Mouse (Mus musculus) frontal cortex, adult 2 months (tissue): Measurements from ENCODE around the gene Olfr1410. TPM values are rescaled to one million over a fixed set of nuclear protein-coding genes. Genes with fewer than 3 reads are reported as not detected.
A peak's percentile ranks its signal among the peaks of the same experiment; 100 is the strongest.

Experiments
- DNase-seq, 2 experiments: peaks; one replicate each; pipeline ENCODE4 v3.0.0; 2022; ENCODE audit warnings: low spot score in 1 of 2; ENCODE audit errors: extremely low spot score in 1 of 2
- polyA plus RNA-seq: library from polyadenylated mRNA; depleted of rRNA; stranded (reverse); fragments of >200 nt; gene quantifications from 2 replicates; pipeline ENCODE4 v1.2.3, GENCODE M21; 2012; rRNA removed

Gene Olfr1410
- polyA plus RNA-seq, 1 experiment: not detected

DNA sequence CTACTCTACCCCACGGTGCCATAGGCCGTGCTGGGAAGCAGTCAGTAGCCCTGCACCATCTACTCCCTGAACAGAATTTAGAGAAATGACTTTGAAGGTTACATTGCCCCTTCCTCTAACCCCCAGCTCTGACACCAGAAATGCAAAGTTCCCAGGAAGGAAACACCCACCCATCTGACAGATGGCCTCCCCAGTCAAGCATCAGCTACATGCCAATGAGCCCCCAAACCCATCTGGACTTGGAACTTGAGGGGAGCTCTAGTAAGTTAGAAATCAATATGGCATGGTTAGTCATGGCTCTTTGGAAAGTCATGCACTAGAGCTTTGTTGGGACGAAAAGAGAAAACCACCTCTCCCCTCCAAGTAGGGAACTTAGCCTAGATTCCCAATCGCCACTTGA lies 33.2 kb downstream of the Olfr1410 start:
- no peak for DNase-seq

DNA sequence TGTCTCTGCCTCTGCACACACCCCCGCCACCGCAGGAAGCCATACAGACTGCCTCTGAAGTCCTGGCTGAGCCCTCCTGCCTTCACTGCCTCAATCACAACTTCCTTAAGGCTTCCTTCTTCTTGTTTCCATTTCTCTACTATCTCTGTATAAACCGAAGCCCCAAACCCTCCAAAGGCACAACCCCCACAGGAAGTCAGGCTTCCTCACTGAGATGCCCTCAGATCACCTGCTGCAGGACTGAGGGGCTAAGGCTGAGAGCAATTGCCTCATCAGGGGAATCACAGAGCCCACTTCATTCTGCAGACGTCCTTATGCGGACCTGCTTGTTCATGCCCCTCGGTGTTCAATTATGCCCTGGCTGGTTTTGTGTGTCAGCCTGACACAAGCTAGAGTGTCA lies 34.8 kb downstream of the Olfr1410 start:
- no peak for DNase-seq

DNA sequence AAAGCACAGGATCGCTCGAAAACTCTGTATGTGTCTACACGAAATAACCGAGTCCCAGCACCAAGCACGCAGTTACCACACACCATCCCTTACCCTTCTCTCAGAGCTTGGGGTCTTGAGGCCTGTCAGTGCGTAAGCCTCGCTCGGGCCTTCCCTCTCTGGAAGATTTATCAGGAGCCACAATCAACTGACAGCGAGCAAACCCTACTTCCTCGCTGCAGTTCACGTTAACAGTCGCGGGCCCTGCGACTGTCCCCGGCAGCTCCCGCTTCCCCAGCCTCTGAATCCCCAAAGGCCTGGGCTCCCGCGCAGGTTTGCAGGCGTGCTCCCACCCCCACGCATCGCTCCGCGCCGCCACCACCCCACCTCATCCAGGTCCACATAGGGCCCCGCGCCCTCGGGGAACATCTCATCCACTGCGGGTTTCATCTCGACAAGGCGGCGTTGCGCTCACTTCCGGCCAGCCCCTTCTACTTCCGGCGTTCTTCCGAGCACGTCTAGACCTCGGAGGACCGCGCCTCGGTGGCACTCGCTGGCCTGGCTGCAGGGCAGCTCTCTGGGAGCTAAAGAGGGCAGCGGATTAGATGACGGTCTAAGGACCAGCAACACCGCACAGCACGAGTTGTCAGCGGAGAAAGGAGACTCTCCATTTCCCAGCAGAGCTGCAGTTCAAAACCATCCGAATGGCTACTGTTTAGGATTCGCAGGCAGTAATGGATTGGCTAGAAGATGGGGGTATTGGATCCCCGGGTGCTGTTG lies 36.1 kb downstream of the Olfr1410 start, which contains the start of gene Cops9:
Gene Cops9, minus strand, starts transcription at position 472 of the 759 bp plus-strand sequence.
- peak; percentile 79 to 93 for DNase-seq

DNA sequence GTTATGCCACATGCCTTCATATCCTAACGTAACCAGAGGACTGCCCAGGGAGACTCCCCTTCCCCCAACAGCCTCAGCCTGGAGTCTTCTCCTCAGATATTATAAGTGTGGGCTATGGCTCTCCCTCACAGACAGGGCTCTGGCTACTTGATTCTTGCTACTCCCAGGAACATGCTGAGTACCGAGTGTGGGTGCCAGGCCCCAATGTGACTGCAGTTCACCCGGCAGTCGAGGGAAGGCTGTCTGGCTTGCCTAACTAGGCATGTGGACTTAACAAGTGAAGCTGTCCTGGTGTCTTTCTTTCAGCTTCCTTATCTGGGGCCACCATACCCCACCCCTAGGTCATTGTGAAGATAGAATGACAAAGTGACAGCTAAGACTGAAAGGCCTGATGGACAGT lies 38.1 kb downstream of the Olfr1410 start:
- no peak for DNase-seq

DNA sequence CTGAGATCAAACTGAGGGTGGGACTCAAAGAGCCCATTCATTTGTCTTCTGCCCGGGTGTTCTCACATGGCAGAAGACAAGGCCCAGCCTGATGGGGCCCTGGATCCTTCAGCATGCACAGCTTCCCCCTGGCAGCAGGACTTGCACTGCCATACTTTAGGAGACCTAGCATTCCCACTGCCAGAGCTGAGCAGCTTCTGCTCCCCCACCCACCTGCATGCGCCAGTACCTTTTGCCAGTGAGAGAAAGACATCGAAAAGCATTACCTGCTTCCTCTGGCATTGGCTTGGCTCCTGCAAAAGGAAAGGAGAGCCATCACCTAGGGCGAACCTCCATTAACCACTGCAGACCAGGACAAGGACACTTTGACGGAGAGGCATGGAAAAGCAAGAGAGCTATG lies 39.3 kb downstream of the Olfr1410 start:
- DNase-seq: no peak

DNA sequence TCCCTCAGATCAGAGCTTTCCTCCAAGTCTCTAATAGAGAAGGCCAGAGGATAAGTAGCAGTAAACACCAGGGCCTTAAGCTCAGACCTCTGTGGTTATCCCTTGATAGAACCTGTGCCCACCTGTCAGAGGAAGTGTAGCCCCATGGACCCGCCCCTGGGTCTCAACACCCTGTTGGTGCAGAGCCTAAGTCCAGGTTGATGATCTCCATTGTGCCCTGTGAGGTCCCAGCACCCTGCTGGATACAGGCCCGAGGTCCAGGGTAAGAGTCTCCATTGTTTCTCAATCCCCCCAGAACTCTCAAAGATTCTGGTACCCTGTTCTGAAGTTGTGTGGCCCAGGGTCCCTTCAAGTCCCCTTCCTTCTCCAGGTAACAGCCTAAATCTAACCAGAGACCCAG lies 40.5 kb downstream of the Olfr1410 start:
- no peak for DNase-seq

DNA sequence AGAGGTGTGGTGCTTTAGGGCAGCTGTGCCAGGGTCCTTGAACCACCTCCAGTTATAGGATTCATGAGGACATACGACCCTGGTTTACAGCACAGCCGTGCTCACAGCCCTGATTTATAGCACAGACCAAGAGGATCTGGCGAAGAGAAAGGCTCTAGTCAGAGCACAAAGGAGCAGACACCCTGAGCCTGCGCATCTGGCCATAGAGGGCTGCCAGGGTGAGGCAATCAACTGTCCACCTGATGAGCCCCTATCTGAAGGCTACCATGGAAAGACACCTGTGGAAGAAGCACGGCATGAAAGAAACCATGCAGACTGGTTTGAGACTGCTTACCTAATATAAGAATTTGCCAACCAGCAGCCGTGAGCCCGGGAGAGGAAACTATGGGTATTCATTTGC lies 41.0 kb downstream of the Olfr1410 start:
- DNase-seq: no peak

DNA sequence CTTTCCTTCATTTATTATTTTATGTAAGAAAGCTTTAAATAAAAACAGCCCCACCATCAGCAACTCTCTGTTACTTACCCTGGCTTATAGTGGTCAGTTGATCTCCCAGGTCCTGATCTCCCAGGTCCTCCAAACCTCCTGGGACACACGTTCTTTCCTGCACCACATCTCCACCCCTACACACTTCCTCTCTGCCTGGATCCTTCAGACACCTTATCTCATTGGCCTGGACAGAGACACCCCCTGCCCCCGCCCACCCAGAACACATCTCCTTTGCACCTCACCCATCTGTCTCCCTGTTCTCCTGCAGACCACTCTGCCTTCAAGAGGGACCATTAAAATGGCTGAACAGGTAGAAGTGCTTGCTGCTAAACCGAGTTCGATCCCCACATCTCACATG lies 41.4 kb downstream of the Olfr1410 start:
- DNase-seq: no peak

DNA sequence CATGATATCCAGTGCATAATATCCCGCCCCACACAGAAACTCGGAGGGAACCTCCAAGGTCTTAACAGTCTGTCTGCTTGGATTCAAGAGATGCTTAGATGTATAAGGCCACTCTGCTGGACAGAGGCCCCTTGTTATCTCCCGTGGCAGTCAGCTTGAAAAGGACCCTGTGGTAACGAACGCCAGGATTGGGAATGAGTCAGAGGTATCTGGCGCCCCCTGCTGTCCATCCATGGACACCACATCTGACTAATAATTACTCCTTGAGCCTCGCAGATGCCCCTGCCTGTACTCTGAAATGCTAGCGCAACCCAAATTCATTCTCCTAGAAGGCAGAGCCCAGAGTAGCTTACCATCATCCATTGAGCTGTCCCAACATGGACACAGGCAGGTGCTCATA lies 42.2 kb downstream of the Olfr1410 start:
- peak in 1 of 2 experiments; percentile 85 for DNase-seq

DNA sequence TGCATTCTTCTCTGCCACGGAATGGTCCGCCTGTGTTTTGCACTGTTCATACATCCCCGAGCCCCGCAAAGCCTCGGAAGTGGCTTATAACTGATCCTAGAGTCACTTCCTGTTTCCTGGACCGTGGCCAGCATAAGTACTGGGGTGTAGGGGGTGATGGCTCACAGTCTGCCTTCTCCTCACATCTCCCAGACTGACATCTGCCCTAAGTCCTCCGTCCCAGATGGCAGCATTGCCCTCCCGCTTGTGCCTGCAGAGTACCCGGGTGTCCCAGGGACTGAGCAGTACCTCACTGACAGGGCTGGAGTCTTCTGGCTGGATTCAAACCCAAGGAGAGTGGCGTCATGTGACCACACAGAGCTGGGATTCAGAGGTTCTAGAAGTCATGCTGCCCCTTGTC lies 42.6 kb downstream of the Olfr1410 start:
- DNase-seq: no peak

DNA sequence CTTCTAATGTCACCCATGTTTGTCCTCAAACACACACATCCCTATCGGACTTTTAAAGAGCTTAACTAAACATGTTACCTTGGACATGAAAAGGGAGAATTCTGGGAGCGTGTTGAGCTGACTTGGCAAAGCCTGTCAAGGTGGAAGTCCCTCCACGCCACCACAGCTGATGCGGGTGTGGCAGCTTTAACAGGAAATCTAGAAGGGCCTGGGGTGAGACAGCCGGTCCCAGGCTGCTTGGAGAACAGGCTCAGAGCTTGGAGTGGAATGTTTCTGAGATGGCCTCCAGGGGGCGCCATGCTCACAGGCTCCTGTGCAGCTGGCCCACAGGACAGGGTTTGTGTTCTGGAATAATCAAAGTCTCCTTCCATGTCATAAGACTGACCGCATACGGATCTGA lies 43.1 kb downstream of the Olfr1410 start, which contains the start of gene Otos:
Gene Otos, minus strand, starts transcription at position 169 of the 400 bp plus-strand sequence.
- peak; percentile 41 to 86 for DNase-seq

DNA sequence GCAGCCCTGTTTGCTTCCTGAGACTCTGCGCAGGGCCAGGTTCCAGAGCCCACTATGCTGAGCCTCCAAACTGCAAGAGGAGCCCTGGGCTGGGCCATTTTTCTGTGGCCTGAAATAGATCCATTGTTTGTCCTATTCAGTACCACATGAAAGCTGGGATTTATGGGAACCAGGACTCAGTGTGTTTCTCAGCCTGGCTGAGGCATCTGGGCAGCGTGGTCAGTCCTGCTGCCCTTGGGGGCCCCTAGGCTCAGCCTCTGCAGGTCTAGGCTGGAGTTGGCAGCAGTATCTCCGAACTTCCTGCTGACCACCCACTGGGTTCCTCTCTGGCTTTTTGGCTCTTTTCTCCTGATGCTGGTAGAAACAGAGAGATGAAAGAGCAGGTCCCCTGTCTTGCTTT lies 45.9 kb downstream of the Olfr1410 start:
- no peak for DNase-seq

DNA sequence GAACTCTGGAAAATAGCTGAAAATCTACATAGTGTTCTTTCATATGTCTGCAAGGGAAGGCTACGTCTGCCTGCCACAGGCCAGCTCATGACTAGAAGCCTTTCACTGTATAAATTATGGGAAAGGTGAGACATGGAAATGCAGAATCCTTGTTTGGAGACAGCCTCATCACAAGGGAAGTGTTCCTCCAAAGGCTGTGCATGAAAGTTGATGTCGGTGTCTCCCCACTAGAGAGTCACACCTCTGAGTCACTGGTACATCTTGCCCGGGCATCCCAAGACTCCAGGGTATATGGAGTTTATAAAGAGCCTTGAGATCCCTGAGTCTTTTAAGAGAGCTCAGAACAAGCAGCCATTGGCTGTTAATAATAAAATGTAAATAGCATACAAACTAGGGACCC lies 47.6 kb downstream of the Olfr1410 start:
- DNase-seq: no peak

DNA sequence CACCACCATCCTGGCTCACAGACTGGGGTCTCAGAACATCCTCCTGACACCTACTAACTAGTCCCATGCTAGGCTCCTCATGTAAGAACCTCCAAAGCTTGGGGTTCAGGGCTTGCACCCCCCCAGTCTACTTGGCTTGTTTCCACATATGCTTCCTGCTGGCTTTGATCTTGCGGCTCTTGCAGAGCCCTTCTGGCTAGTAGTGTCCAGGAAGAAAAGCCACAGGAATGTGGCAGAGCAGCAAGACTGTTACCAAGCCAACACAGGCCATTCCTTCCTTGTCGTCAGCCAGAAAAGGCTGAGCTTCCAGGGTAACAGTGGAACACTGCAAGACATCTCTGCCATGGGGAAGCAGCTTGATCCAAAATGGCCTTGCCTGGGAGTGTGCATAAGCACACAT lies 49.1 kb downstream of the Olfr1410 start:
- no peak for DNase-seq

DNA sequence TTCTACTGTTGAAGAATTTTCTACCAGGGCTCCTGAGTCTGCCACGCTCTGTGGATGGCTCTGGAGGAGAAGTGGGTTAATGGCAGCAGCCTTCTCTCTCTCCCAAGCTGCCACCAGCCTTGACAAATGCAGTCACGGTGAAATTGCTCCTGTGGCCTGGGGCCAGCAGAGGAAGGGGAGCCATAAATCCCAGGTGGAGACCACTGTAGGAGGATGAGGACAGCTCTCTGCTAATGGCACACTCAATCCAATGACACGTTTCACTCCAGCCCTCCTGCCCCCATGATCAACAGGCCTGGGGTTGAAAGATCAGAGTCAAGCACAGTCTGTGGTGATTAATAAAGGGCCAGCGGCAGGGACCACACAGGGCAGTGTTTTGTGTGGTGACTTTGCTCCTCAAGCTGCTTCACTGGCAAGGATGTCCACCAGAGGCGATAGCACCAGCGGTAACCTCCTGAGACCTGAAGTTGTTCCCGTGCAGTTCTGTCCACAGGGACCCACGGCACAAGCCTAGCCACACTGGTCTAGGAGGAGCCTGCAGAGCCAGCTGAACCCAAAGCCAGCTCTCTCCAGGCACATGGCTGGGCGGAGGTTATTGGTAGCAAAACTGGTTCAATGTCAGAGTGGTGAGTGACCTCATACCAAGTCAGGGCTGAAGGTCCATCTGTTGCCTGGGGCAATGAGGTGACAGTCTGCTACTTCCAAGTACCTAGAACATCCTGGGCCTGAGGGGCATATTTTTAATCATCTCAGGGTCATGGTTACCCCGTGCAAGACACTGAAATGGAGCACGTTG lies 51.6 kb downstream of the Olfr1410 start:
- DNase-seq: no peak

DNA sequence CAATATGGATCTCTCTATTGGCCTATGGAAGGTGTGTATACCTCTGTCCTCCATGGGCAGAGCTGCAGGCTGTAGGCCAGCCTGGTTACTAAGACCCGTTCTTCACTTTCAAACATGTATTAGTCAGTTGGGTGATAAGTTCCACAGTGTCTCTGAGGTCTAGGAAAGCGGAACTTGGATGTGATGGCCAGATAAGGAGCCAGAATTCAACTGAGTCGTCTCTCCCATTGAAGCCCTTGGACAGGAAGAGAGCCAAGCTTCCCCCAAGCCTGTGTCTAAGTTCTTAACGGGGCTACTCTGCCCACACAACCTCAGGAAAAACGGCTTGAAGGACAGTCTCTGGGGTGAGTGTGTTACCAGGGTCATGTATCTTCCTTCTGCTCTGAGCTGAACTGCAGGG lies 53.8 kb downstream of the Olfr1410 start:
- no peak for DNase-seq

Other genes starting within 250 kb of the Olfr1410 start
- 167 and 182 TPM in 2 replicates for gene Ndufa10, start 131.9 kb upstream of the Olfr1410 start, polyA plus RNA-seq
- not detected in 2 replicates for gene Olfr1416, start 120.7 kb upstream of the Olfr1410 start, polyA plus RNA-seq
- not detected in 2 replicates for gene Olfr1415, start 109.7 kb upstream of the Olfr1410 start, polyA plus RNA-seq
- not detected in 2 replicates for gene Olfr1414, start 87.1 kb upstream of the Olfr1410 start, polyA plus RNA-seq
- not detected in 2 replicates for gene Olfr1413, start 34.5 kb upstream of the Olfr1410 start, polyA plus RNA-seq
- gene Olfr1412, start 20.0 kb upstream of the Olfr1410 start, polyA plus RNA-seq: not detected in 2 replicates
- gene Olfr1411, start 11.4 kb upstream of the Olfr1410 start, polyA plus RNA-seq: not detected in 2 replicates
- gene Olfr12, start 12.0 kb downstream of the Olfr1410 start, polyA plus RNA-seq: 0.06 and 0.10 TPM in 2 replicates
- gene Cops9, start 36.2 kb downstream of the Olfr1410 start, polyA plus RNA-seq: 329 and 454 TPM in 2 replicates
- 0.23 and 0.28 TPM in 2 replicates for gene Otos, start 43.1 kb downstream of the Olfr1410 start, polyA plus RNA-seq
- gene Gpc1, start 225.9 kb downstream of the Olfr1410 start, polyA plus RNA-seq: 60.9 and 64.8 TPM in 2 replicates